Mouse (Mus musculus) heart, postnatal 10 days (tissue): ENCODE data around the gene Tmod2. TPM values are rescaled to one million over a fixed set of nuclear protein-coding genes. Genes with fewer than 3 reads are reported as not detected.

Experiments used
- total RNA-seq, 2 experiments: library from RNA; stranded (reverse); gene quantifications; 2 replicates each; pipeline ENCODE4 v1.2.3; 2021

The Tmod2 gene
- total RNA-seq, 2 experiments from 2014 or later, result 5.0 to 6.6 TPM

Other genes with a start within 250 kb of the Tmod2 start
- gene Mapk6, start 201.3 kb downstream of the Tmod2 start, total RNA-seq, result 10 to 100 TPM; 47.8 to 49.8 TPM
- gene Leo1, start 169.8 kb downstream of the Tmod2 start, total RNA-seq, result 10 to 100 TPM; 21.8 to 23.2 TPM
- gene Tmod3, start 51.7 kb downstream of the Tmod2 start, total RNA-seq, result 100 to 1,000 TPM; 112 to 123 TPM
- gene Lysmd2, start 14.4 kb upstream of the Tmod2 start, total RNA-seq, result 10 to 100 TPM in 1 of 2 experiments, 1 to 10 TPM in 1; 9.8 to 11.2 TPM
- gene Scg3, start 72.7 kb upstream of the Tmod2 start, total RNA-seq, result under 1 TPM; 0.32 to 0.86 TPM
- gene Bmp5, start 164.0 kb upstream of the Tmod2 start, total RNA-seq, result 1 to 10 TPM; 1.9 TPM